Mouse (Mus musculus): Measurements from ENCODE around the gene Ninj2. TPM values are rescaled to one million over a fixed set of nuclear protein-coding genes. Genes with fewer than 3 reads are reported as not detected.
A peak's percentile ranks its signal among the peaks of the same experiment; 100 is the strongest.

The Ninj2 gene
- total and polyA plus RNA-seq, 3 experiments = 0.08 TPM; not detected in 2

- Histone ChIP-seq H3K79me2 (ENCODE audit: control insufficient read depth, insufficient read depth, low read length, poor library complexity) (no peaks in the 10 kb centered on the region), H3K27ac (ENCODE audit: control insufficient read depth, low read depth, low read length) (no peak overlapping the region), H3K9me3 (replicated peaks; ENCODE audit: insufficient read depth, low read length) (no peaks in the 10 kb centered on the region), H3K4me1 (ENCODE audit: control insufficient read depth in 1 of 2, insufficient read depth in 2 of 2, low read length in 2 of 2) (peaks cover 2 to 6% of the 10 kb centered on the region in 2 experiments; a peak in 1 of 4 replicates), H3K27me3 (ENCODE audit: control insufficient read depth in 1 of 2, insufficient read depth in 2 of 2, low read length in 2 of 2) (no peaks in the 10 kb centered on the region), H3K9ac (ENCODE audit: control insufficient read depth, low read depth, low read length, poor library complexity, severe bottlenecking) (no peak overlapping the region), H3K4me3 (ENCODE audit: control insufficient read depth in 1 of 2, insufficient read depth in 1 of 2, low read depth in 2 of 2, low read length in 2 of 2) (no peak overlapping the region), H3K36me3 (ENCODE audit: control insufficient read depth in 1 of 2, insufficient read depth in 2 of 2, low read length in 2 of 2) (no peaks in the 10 kb centered on the region; a peak in 1 of 4 replicates)
- no peak for TF ChIP-seq EP300 (IDR thresholded peaks at IDR 0.05; ENCODE audit: low read depth in 1 of 2, low read length in 2 of 2)
- TF ChIP-seq MYB (IDR thresholded peaks at IDR 0.05; ENCODE audit: low read depth, low read length) = no peak
- no peak for DNase-seq (ENCODE audit: low read depth, low spot score)
Observed at GRCm38 (mm10) chr6:120194963-120195362, 101.8 kb downstream of the Ninj2 start.

GRCm38 (mm10) chr6:120196837-120197236 lies 103.7 kb downstream of the Ninj2 start:
- H3K9me3 ChIP-seq (replicated peaks; ENCODE audit: insufficient read depth, low read length) = no peaks in the 10 kb centered on the region
- H3K9ac ChIP-seq (ENCODE audit: control insufficient read depth, low read depth, low read length, poor library complexity, severe bottlenecking) = peak overlapping the region; percentile 46; the same call in 1 of the 2 replicates
- peak overlapping the region in 1 of 2 experiments; percentile 25; a peak in 1 of 4 replicates for H3K4me3 ChIP-seq (ENCODE audit: control insufficient read depth in 1 of 2, insufficient read depth in 1 of 2, low read depth in 2 of 2, low read length in 2 of 2)
- no peaks in the 10 kb centered on the region; a peak in 1 of 4 replicates for H3K36me3 ChIP-seq (ENCODE audit: control insufficient read depth in 1 of 2, insufficient read depth in 2 of 2, low read length in 2 of 2)
- DNase-seq (ENCODE audit: low read depth, low spot score) = peak; percentile 92
- no peaks in the 10 kb centered on the region for H3K27me3 ChIP-seq (ENCODE audit: control insufficient read depth in 1 of 2, insufficient read depth in 2 of 2, low read length in 2 of 2)
- peaks cover 2 to 6% of the 10 kb centered on the region in 2 experiments; a peak in 1 of 4 replicates for H3K4me1 ChIP-seq (ENCODE audit: control insufficient read depth in 1 of 2, insufficient read depth in 2 of 2, low read length in 2 of 2)
- H3K79me2 ChIP-seq (ENCODE audit: control insufficient read depth, insufficient read depth, low read length, poor library complexity) = no peaks in the 10 kb centered on the region
- 0 out of 2 replicates have a peak overlapping the region, but pooled peaks have one; percentile 23 for H3K27ac ChIP-seq (ENCODE audit: control insufficient read depth, low read depth, low read length)
- TF ChIP-seq CHD1 (IDR thresholded peaks at IDR 0.05; ENCODE audit: low read depth, low read length) = no peak
- no peak for TF ChIP-seq USF2 (IDR thresholded peaks at IDR 0.05; ENCODE audit: borderline replicate concordance in 1 of 2, insufficient read depth in 1 of 2, low read depth in 1 of 2, low read length in 2 of 2)
- no peak for TF ChIP-seq GABPA (IDR thresholded peaks at IDR 0.05; ENCODE audit: low read depth, low read length)
- no peak for TF ChIP-seq TAL1 (IDR thresholded peaks at IDR 0.05; ENCODE audit: low read length)
- no peak for TF ChIP-seq MYB (IDR thresholded peaks at IDR 0.05; ENCODE audit: low read depth, low read length)
- no peak for TF ChIP-seq ZNF384 (IDR thresholded peaks at IDR 0.05; ENCODE audit: low read depth, low read length)
- no peak for TF ChIP-seq RCOR1 (IDR thresholded peaks at IDR 0.05; ENCODE audit: low read depth, low read length)
- no peak for TF ChIP-seq JUND (IDR thresholded peaks at IDR 0.05; ENCODE audit: low read depth, low read length)
- peak; percentile 85 for TF ChIP-seq NELFE (IDR thresholded peaks at IDR 0.05; ENCODE audit: low read depth, low read length)
- peak; percentile 60 to 90 (median 65) for TF ChIP-seq CTCF (IDR thresholded peaks at IDR 0.05 in 2 of 3, conservative IDR thresholded peaks at IDR 0.05 in 1 of 3; ENCODE audit: control insufficient read depth in 1 of 3, insufficient read depth in 1 of 3, low read depth in 2 of 3, low read length in 3 of 3, poor library complexity in 1 of 3, severe bottlenecking in 1 of 3)
- peak; percentile 99 for TF ChIP-seq TBP (IDR thresholded peaks at IDR 0.05; ENCODE audit: low read depth, low read length)
- TF ChIP-seq TCF12 (IDR thresholded peaks at IDR 0.05; ENCODE audit: low read depth, low read length) = peak; percentile 24; the same call in 1 of the 2 replicates
- no peak for TF ChIP-seq ELF1 (IDR thresholded peaks at IDR 0.05; ENCODE audit: low read depth, low read length)
- TF ChIP-seq CHD2 (IDR thresholded peaks at IDR 0.05; ENCODE audit: low read length) = no peak
- no peak for TF ChIP-seq GATA1 (IDR thresholded peaks at IDR 0.05; ENCODE audit: low read depth, low read length)
- TF ChIP-seq ZKSCAN1 (IDR thresholded peaks at IDR 0.05; ENCODE audit: low read depth, low read length) = no peak
- peak; percentile 56; the same call in 1 of the 2 replicates for TF ChIP-seq SIN3A (IDR thresholded peaks at IDR 0.05; ENCODE audit: low read length)
- no peak for TF ChIP-seq EP300 (IDR thresholded peaks at IDR 0.05; ENCODE audit: low read depth in 1 of 2, low read length in 2 of 2)
- TF ChIP-seq MEF2A (IDR thresholded peaks at IDR 0.05; ENCODE audit: extremely low read depth, insufficient replicate concordance, low read depth, low read length, poor library complexity, severe bottlenecking) = no peak
- TF ChIP-seq ZMIZ1 (IDR thresholded peaks at IDR 0.05; ENCODE audit: low read depth, low read length) = peak; percentile 100
- TF ChIP-seq HCFC1 (IDR thresholded peaks at IDR 0.05; ENCODE audit: low read depth, low read length) = peak; percentile 75
- TF ChIP-seq MXI1 (IDR thresholded peaks at IDR 0.05; ENCODE audit: low read depth, low read length) = no peak
- no peak for TF ChIP-seq MYC (IDR thresholded peaks at IDR 0.05; ENCODE audit: low read depth, low read length)
- no peak for TF ChIP-seq UBTF (IDR thresholded peaks at IDR 0.05; ENCODE audit: borderline replicate concordance, insufficient read depth, low read depth, low read length)
- no peak; the same call in 1 of the 2 replicates for TF ChIP-seq POLR2AphosphoS5 (IDR thresholded peaks at IDR 0.05; ENCODE audit: borderline replicate concordance, low read depth, low read length)
- TF ChIP-seq SMC3 (IDR thresholded peaks at IDR 0.05; ENCODE audit: low read depth, low read length) = peak; percentile 78
- TF ChIP-seq ZC3H11A (IDR thresholded peaks at IDR 0.05; ENCODE audit: low read depth, low read length) = peak; percentile 79
- TF ChIP-seq POLR2AphosphoS2 (IDR thresholded peaks at IDR 0.05; ENCODE audit: low read length) = peak; percentile 99
- TF ChIP-seq MAZ (IDR thresholded peaks at IDR 0.05; ENCODE audit: low read depth, low read length) = no peak
- TF ChIP-seq MAFK (IDR thresholded peaks at IDR 0.05; ENCODE audit: borderline replicate concordance, low read depth, low read length) = no peak
- no peak for TF ChIP-seq USF1 (IDR thresholded peaks at IDR 0.05; ENCODE audit: low read depth, low read length)

Data from MEL (cell line).